ENCODE assay signal across 20 mouse cellular contexts in genomic region chr6:112097699-112098098, GRCm38 (mm10).
A peak's percentile ranks its signal among the peaks of the same experiment; 100 is the strongest.
DNase-seq lines count a peak whose midpoint lies in the region; ATAC-seq and TF ChIP-seq lines count a peak whose summit lies in the region.
"Had no signal": no experiment of that assay in that cellular context is flagged by ENCODE, and none has a peak within 500 bp of the region (broad histone marks: within the 10 kb centered on the region; RNA-seq: fewer than 3 reads in every experiment).

No protein-coding gene starts in this region.

- in situ Hi-C loops in CH12.LX (cut with MboI; ENCODE audit: low pct_ligation_motif_present, low pct_unique_long_range_greater_than_20kb, low sequenced_read_pairs) (no loop called here), ES-E14 (cut with MboI; ENCODE audit: low sequenced_read_pairs in 2 of 2, unreplicated experiment in 2 of 2) (no loop called here)

- TF ChIP-seq EP300 in CH12.LX (IDR thresholded peaks at IDR 0.05; ENCODE audit: low read length), result no peak

- TF ChIP-seq POLR2A in CH12.LX (IDR thresholded peaks at IDR 0.05; ENCODE audit: low read depth, low read length), result no peak

- H3K27ac ChIP-seq in CH12.LX (ENCODE audit: insufficient read depth, low read depth) (no peak overlapping the region), ES-E14 (ENCODE audit: insufficient read depth, low read depth, low read length, poor library complexity, severe bottlenecking) (no peak overlapping the region)
- no peak overlapping the region for H3K27ac ChIP-seq in forebrain, postnatal 0 days (ENCODE audit: low read depth, low read length)

- H3K36me3 ChIP-seq in CH12.LX (replicated peaks in 1 of 2; ENCODE audit: control insufficient read depth in 1 of 2, insufficient read depth in 1 of 2, low read length in 1 of 2), result no peaks in the 10 kb centered on the region
- H3K36me3 ChIP-seq in ES-E14 (ENCODE audit: control insufficient read depth, insufficient read depth, low read length, poor library complexity, severe bottlenecking), result no peaks in the 10 kb centered on the region
- H3K36me3 ChIP-seq in forebrain, postnatal 0 days (ENCODE audit: insufficient read depth), result no peaks in the 10 kb centered on the region
- H3K36me3 ChIP-seq: G1E had no signal

- H3K9me3 ChIP-seq in CH12.LX (replicated peaks; ENCODE audit: low read length), result peaks cover 38% of the 10 kb centered on the region
- no peaks in the 10 kb centered on the region for H3K9me3 ChIP-seq in ES-E14 (ENCODE audit: control insufficient read depth, insufficient read depth, low read depth, low read length)
- H3K9me3 ChIP-seq in forebrain, postnatal 0 days (ENCODE audit: low read length), result no peaks in the 10 kb centered on the region

- H3K4me1 ChIP-seq in CH12.LX (ENCODE audit: control insufficient read depth in 1 of 2, insufficient read depth in 2 of 2) (no peaks in the 10 kb centered on the region), ES-E14 (ENCODE audit: control insufficient read depth in 2 of 2, insufficient read depth in 2 of 2, low read length in 2 of 2, poor library complexity in 1 of 2) (no peaks in the 10 kb centered on the region)
- H3K4me1 ChIP-seq in forebrain, postnatal 0 days (ENCODE audit: insufficient read depth), result no peaks in the 10 kb centered on the region

- no peak overlapping the region for H3K9ac ChIP-seq in CH12.LX (ENCODE audit: insufficient read depth, low read depth)
- H3K9ac ChIP-seq in ES-E14 (ENCODE audit: insufficient read depth, low read depth, low read length, poor library complexity, severe bottlenecking), result no peak overlapping the region
- no peak overlapping the region for H3K9ac ChIP-seq in forebrain, postnatal 0 days

- WGBS in forebrain, postnatal 0 days, result 85% methylated on average over 3 of the region's 3 CpGs

- H3K79me2 ChIP-seq in CH12.LX (replicated peaks; ENCODE audit: control insufficient read depth, extremely low read depth, insufficient read depth, poor library complexity, severe bottlenecking), result no peaks in the 10 kb centered on the region

- H3K27me3 ChIP-seq in CH12.LX (replicated peaks), result no peaks in the 10 kb centered on the region
- H3K27me3 ChIP-seq in forebrain, postnatal 0 days (ENCODE audit: insufficient read depth, low read length), result no peaks in the 10 kb centered on the region
- H3K27me3 ChIP-seq: Patski had no signal

- no peak for TF ChIP-seq CTCF in CH12.LX (conservative IDR thresholded peaks at IDR 0.05 in 1 of 2, IDR thresholded peaks at IDR 0.05 in 1 of 2; ENCODE audit: low read depth in 2 of 2, low read length in 2 of 2)
- TF ChIP-seq CTCF in forebrain, postnatal 0 days (IDR thresholded peaks at IDR 0.05; ENCODE audit: low read depth), result no peak

- H3K4me3 ChIP-seq in CH12.LX (replicated peaks in 1 of 3; ENCODE audit: low read depth in 2 of 3, low read length in 2 of 3, poor library complexity in 1 of 3) (no peak overlapping the region), ES-E14 (ENCODE audit: insufficient read depth in 1 of 2, low read depth in 1 of 2, low read length in 2 of 2, poor library complexity in 1 of 2, severe bottlenecking in 1 of 2) (no peak overlapping the region)
- H3K4me3 ChIP-seq in forebrain, postnatal 0 days (ENCODE audit: low read depth, low read length), result no peak overlapping the region

- dilution Hi-C loops in CH12.LX (cut with MboI; ENCODE audit: extremely low pct_ligation_motif_present, extremely low pct_unique_long_range_greater_than_20kb, low sequenced_read_pairs), result no loop called here

- DNase-seq in CH12.LX (ENCODE audit: extremely low read depth) (no peak), ES-E14 (ENCODE audit: low read depth, low spot score) (no peak)
- DNase-seq in forebrain, postnatal 0 days, result no peak
- no peak for DNase-seq in kidney, adult 9 months
- DNase-seq: adrenal gland, adult 2 months; adrenal gland, adult 8-10 months; adrenal gland, postnatal 10 days; adrenal gland, postnatal 14 days; adrenal gland, postnatal 25 days; adrenal gland, postnatal 36 days; B cell, adult 2 months; cerebellum, adult 11 months; cerebellum, adult 11-12 months; cerebellum, adult 18-20 months; cerebellum, adult 2 months; cerebellum, adult 8-10 months had no signal

- no peak for ATAC-seq in forebrain, postnatal 0 days
- ATAC-seq: activated CD4-positive, CD25-positive, alpha-beta regulatory T cell, adult 4 months; CD4-positive, CD25-positive, alpha-beta regulatory T cell, adult 4 months; Patski had no signal

- no peak for TF ChIP-seq RAD21 in CH12.LX (IDR thresholded peaks at IDR 0.05; ENCODE audit: low read depth, low read length)

- H3K4me2 ChIP-seq in CH12.LX (ENCODE audit: insufficient read depth, low read depth, poor library complexity, severe bottlenecking), result no peak overlapping the region
- H3K4me2 ChIP-seq in forebrain, postnatal 0 days (ENCODE audit: low read depth), result no peak overlapping the region

TF ChIP-seq in CH12.LX, 34 proteins besides CTCF, POLR2A, EP300 and RAD21:
- TF ChIP-seq UBTF (IDR thresholded peaks at IDR 0.05; ENCODE audit: low read depth, low read length) (no peak), MAFK (IDR thresholded peaks at IDR 0.05; ENCODE audit: insufficient replicate concordance, low read length) (peak; percentile 69)

TF ChIP-seq in ES-E14, 5 proteins besides CTCF, POLR2A, EP300 and RAD21:
- TF ChIP-seq MAFK (IDR thresholded peaks at IDR 0.05; ENCODE audit: insufficient read depth, low read depth, low read length), result peak; percentile 63; the same call in 1 of the 2 replicates
- TF ChIP-seq ZNF384 (IDR thresholded peaks at IDR 0.05; ENCODE audit: low read depth, low read length), result no peak
TF ChIP-seq in ES-E14: peak in this region for 1.
